Mouse (Mus musculus) erythroblast, embryonic 14.5 days (primary cell): ENCODE measurements around the gene Zranb1. TPM values are rescaled to one million over a fixed set of nuclear protein-coding genes. Genes with fewer than 3 reads are reported as not detected.

ENCODE experiments used
- H3K27me3 ChIP-seq: 2 replicates; pipeline ENCODE4 v1.6.1; 2012; ENCODE audit warnings: inconsistent platforms; ENCODE audit not compliant: control insufficient read depth
- H3K36me3 ChIP-seq: 2 replicates; pipeline ENCODE4 v1.6.1; 2012; ENCODE audit warnings: mild to moderate bottlenecking, inconsistent platforms; ENCODE audit not compliant: control insufficient read depth
- H3K4me1 ChIP-seq: 2 replicates; pipeline ENCODE4 v1.6.1; 2012; ENCODE audit warnings: inconsistent platforms; ENCODE audit not compliant: control insufficient read depth
- H3K4me3 ChIP-seq: replicated peaks from 2 replicates; pipeline ENCODE3; 2012; ENCODE audit warnings: moderate library complexity, mild to moderate bottlenecking, inconsistent platforms
- H3K9me3 ChIP-seq: 2 replicates; pipeline ENCODE4 v1.6.1; 2012; ENCODE audit warnings: low read length, inconsistent platforms, mixed read lengths; ENCODE audit not compliant: control insufficient read depth
- GATA1 ChIP-seq: IDR thresholded peaks from 2 replicates; pipeline ENCODE4 v1.6.1; 2012; ENCODE audit warnings: low read length, inconsistent platforms, mixed read lengths
- TAL1 ChIP-seq: IDR thresholded peaks from 3 replicates; pipeline ENCODE4 v1.6.1; 2012; ENCODE audit warnings: low read length, inconsistent platforms, mixed read lengths
- polyA plus RNA-seq: library from polyadenylated mRNA; stranded (reverse); fragments of >175 nt; gene quantifications from 2 replicates; pipeline ENCODE4 v1.2.3, GENCODE M21; 2012

The Zranb1 gene
- polyA plus RNA-seq, 1 experiment, result 1.3 TPM

DNA sequence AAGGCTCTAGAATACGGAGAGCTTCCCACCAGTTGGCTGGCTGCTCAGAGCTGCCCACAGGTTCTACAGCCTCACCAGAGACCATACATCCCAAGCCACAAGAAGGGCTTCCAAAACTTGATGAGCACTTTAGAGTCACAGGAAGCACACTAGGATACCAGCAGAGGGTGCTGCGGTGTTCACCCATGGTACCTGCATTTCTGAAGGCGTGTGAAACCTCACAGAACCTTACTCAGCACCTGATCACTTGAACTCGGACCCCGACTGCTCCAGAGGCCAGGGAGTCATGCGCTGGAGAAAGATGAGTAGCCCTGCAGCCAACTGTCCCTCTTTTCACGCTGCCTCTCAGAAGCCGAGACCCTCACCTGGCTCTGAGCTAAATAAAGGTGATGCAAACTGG, 63.2 kb downstream of the Zranb1 start:
- Histone ChIP-seq H3K36me3 (peaks cover 14% of the 10 kb centered on the region), H3K27me3 (no peaks in the 10 kb centered on the region), H3K4me1 (no peaks in the 10 kb centered on the region), H3K9me3 (no peaks in the 10 kb centered on the region), H3K4me3 (no peak overlapping the region)
- TF ChIP-seq GATA1 (no peak), TAL1 (no peak)

DNA sequence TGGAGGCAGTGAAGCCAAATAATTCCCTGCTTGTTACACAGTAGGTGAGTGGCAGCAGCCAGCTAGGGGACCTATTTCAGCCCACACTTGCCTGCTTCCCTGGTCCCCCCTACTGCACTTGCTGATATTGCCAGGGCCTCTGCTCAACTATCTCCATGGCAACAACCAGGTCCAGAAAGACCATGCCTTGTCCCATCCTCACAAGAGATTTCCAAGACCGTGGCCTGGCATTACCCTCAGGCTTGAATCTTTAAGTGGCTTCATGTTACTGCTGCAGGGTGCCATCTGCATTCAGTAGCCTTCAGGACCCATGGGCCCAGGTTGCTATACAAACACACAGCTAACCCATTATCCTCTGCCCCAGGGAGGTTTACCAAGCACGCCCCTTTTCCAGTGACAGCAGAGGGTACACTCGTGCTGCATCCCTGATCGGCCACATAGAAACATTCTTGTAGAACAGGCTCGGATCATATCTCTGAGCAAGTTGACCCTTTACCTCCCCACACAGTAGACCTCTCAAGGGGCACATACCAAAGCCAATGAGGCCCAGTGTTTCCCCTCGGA, 63.8 kb downstream of the Zranb1 start:
- Histone ChIP-seq H3K36me3 (peaks cover 12% of the 10 kb centered on the region), H3K9me3 (no peaks in the 10 kb centered on the region), H3K4me3 (no peak overlapping the region)

DNA sequence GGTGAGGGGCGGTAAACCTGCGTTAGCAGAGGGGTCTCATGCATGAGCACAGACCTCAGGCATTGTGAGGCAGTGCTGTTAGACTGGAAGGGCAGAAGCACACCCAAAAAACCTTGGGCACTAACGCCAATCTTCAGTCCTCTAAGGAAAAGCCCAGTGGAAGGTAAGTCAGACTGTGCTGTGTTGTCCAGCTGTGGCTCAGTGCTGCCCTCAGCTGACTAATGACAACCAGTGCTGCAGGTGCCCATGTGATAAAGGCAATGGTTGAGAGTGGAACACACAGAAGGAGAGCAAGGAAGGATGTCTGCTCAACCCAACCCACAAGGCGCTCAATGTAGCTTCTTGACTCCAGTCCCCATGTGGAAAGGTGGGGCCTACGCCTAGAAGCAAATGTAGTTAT, 65.4 kb downstream of the Zranb1 start:
- H3K36me3 ChIP-seq, result peaks cover 12% of the 10 kb centered on the region
- TF ChIP-seq TAL1, result no peak
- TF ChIP-seq GATA1, result no peak

More for the DNA sequence above, 63.8 kb downstream of the Zranb1 start:
- Histone ChIP-seq H3K4me1 (no peaks in the 10 kb centered on the region), H3K27me3 (no peaks in the 10 kb centered on the region)
- TF ChIP-seq TAL1 (no peak), GATA1 (no peak)

DNA sequence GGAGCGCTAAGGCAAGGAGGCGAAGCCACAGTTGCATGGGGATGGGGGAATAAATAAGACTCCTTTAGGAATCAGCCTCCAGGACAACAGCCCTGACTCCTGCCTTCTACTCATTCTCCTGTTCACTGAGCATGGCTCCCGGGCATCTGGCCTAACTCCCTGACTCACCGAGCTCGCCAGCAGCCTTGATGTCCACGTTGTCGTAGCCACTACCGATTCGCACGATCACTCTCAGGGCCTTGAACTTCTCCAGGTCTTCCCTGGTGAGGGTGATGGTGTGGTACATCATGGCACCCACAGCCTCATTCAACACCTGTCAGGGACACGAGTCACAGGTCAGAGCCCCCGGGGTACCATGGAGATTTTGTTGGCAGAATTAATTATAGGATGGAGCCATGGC, 67.7 kb downstream of the Zranb1 start:
- H3K4me1 ChIP-seq, result no peaks in the 10 kb centered on the region
- H3K4me3 ChIP-seq, result no peak overlapping the region
- no peak for TF ChIP-seq TAL1
- no peak for TF ChIP-seq GATA1
- peaks cover 12% of the 10 kb centered on the region for H3K36me3 ChIP-seq
- no peaks in the 10 kb centered on the region for H3K27me3 ChIP-seq
- H3K9me3 ChIP-seq, result no peaks in the 10 kb centered on the region

More for the DNA sequence above, 65.4 kb downstream of the Zranb1 start:
- no peak overlapping the region for H3K4me3 ChIP-seq
- H3K9me3 ChIP-seq, result no peaks in the 10 kb centered on the region
- no peaks in the 10 kb centered on the region for H3K4me1 ChIP-seq
- no peaks in the 10 kb centered on the region for H3K27me3 ChIP-seq

DNA sequence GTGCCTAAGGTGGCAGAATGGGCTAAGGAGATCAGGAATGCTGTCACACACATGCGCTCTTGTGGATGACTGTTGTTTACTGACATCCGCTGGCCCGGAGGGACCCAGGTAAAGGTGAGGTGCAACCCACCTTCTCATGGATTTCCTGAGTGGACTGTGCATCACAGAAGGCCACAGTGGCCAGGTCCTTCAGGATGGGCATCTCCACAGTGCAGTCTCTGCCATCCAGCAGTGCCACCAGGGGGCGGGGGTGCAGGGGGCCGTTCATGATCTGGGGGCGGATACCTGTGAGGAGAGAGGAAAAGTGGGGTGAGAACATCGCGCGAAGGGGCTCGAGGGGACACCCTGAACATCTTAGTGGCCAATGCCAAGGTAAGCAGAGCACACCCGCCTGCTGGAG, 68.1 kb downstream of the Zranb1 start:
- H3K9me3 ChIP-seq, result no peaks in the 10 kb centered on the region
- no peaks in the 10 kb centered on the region for H3K27me3 ChIP-seq
- TF ChIP-seq TAL1 (no peak), GATA1 (no peak)
- H3K36me3 ChIP-seq, result peaks cover 12% of the 10 kb centered on the region
- no peaks in the 10 kb centered on the region for H3K4me1 ChIP-seq
- no peak overlapping the region for H3K4me3 ChIP-seq

DNA sequence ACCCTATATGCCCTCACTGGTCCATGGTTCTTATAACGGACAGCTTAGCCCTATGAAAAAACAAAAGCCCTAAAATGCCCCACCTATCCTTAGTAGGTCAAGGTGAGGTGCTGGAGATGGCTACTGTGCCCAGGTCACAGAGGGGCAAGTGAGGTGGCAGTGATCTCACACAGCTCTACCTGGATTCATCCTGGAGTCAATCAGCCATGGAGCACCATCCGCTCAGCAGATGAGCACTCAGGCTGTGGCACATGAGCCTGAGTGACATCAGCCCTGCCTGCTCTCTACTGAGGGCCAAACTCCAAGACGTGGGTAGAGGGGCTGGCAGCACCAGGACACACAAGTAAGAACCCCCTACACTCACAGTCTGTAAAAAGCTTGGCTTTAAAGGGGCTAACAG, 70.4 kb downstream of the Zranb1 start:
- TF ChIP-seq GATA1, result no peak
- no peak for TF ChIP-seq TAL1
- H3K4me3 ChIP-seq, result no peak overlapping the region
- no peaks in the 10 kb centered on the region for H3K9me3 ChIP-seq
- peaks cover 12% of the 10 kb centered on the region for H3K36me3 ChIP-seq
- no peaks in the 10 kb centered on the region for H3K27me3 ChIP-seq
- no peaks in the 10 kb centered on the region for H3K4me1 ChIP-seq

DNA sequence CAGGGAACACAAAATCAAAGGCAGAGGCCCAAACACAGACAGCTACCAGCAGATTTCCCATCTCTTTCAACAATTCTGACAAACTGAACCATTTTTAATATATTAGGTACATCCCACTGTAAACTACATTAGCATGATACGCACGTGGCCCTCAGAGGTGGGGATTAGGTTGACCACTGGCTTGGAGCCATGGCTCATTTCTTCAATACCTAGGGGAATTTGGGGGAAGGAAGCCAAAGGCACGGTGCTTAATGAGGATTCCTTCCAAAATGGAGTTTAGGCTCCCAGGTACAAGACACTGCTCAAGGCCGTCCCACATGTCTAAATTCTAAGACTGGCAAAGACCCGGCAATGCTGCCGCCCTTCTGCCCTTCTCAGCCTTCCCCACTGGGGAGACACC, 71.3 kb downstream of the Zranb1 start:
- H3K27me3 ChIP-seq, result no peaks in the 10 kb centered on the region
- H3K4me1 ChIP-seq, result no peaks in the 10 kb centered on the region
- TF ChIP-seq GATA1 (no peak), TAL1 (no peak)
- H3K9me3 ChIP-seq, result no peaks in the 10 kb centered on the region
- peaks cover 12% of the 10 kb centered on the region for H3K36me3 ChIP-seq
- no peak overlapping the region for H3K4me3 ChIP-seq

DNA sequence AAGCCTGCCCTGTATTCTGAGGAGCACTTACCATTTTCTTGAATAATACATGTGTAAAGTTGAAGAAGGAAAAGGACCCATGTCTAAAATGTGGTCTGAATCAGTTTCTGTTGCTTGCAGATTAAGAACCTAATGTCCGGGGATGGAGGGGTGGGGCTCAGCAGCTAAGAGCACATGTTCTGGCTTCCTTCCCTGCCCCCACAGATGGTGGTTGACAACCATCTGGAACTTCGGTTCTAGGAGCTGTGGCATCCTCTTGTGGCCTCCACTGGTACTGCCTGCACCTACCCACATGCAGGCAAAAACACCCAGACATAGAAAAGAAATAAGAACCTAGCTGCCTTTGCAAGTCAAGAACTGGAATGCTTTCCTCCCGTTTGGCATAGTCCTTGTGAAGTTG, 72.5 kb downstream of the Zranb1 start:
- TF ChIP-seq TAL1 (no peak), GATA1 (no peak)
- Histone ChIP-seq H3K4me1 (no peaks in the 10 kb centered on the region), H3K9me3 (no peaks in the 10 kb centered on the region), H3K27me3 (no peaks in the 10 kb centered on the region), H3K4me3 (no peak overlapping the region), H3K36me3 (peaks cover 6% of the 10 kb centered on the region)

DNA sequence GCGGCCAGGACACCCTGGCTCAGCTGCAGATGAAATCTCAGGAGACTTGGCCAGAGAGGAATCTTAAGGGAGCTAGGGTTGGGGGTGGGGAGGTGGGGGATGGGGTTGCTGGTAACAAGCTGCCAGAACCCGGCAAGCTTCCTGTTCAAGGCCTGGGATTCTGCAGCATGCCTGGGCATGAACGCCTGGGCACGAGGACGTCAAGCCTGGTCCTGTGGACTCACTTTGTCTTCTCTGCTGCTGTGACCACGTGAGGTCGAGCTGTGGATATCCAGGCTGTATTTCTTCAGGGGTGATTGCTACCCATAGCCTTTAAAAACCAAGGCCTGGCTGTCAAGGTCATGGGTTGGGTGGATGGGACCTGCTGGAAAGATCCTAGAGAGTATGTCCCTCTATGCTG, 74.8 kb downstream of the Zranb1 start:
- Histone ChIP-seq H3K36me3 (no peaks in the 10 kb centered on the region; the same call in 1 of the 2 replicates), H3K4me3 (no peak overlapping the region), H3K27me3 (no peaks in the 10 kb centered on the region), H3K9me3 (no peaks in the 10 kb centered on the region), H3K4me1 (no peaks in the 10 kb centered on the region)
- TF ChIP-seq TAL1 (no peak), GATA1 (no peak)

DNA sequence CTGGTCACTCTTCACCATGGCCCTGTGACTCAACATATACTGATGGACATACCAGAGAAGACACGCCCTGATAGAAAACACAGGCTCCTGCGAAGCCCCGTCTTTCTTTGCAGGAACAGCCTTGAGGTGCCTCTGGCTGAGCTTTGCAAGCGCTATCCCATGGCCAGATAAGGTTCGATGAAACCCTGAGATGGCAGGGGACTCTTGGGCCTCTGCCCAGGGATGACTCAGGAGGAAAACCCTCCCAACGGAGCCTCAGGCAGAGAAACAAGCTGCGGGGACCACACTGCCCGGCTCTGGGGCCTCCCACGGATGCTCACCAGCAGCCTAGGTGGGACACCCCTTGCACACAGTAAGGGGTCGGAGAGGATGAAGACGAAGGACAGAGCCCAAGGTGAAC, 76.4 kb downstream of the Zranb1 start:
- H3K4me3 ChIP-seq, result no peak overlapping the region
- no peaks in the 10 kb centered on the region; the same call in 1 of the 2 replicates for H3K36me3 ChIP-seq
- H3K9me3 ChIP-seq, result no peaks in the 10 kb centered on the region
- no peak for TF ChIP-seq GATA1
- no peak for TF ChIP-seq TAL1
- H3K4me1 ChIP-seq, result no peaks in the 10 kb centered on the region
- H3K27me3 ChIP-seq, result no peaks in the 10 kb centered on the region
